Mouse (Mus musculus) right cerebral cortex, adult 18-20 months (tissue): Measurements from ENCODE around the gene Phox2a.

ENCODE experiments used
- DNase-seq: peaks from one replicate; pipeline ENCODE4 v3.0.0; 2022; ENCODE audit warnings: mixed read lengths

Phox2a gene

DNA sequence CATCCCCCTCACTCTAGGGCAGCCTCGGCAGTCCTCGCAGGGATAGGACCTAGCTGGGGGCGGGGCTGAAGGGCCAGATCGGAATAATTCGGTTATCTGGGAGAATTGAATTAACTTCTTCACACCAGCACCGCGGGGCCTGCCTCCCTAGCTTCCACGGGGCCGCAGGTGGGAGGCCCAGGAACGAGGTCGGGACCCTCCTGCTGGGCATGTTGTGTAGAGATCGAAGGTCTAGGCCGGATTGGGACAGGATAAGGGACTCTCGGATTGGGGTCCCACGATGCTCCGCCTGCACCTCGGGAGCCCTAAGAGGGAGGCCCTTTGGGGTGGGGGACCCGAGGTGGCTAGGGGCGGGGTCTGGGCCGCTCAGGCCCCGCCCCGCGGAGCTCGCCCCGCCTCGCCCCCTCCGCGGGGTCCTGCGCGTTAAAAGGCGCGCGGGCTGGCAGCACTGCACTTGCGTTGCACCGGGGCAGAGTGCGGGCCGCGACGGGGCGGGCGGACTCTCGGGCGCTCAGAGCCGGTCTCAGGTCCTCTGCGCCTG, at the start of gene Phox2a:
Gene Phox2a (plus strand): TSS at position 453 of the 541 bp plus-strand sequence.
- no peak for DNase-seq

DNA sequence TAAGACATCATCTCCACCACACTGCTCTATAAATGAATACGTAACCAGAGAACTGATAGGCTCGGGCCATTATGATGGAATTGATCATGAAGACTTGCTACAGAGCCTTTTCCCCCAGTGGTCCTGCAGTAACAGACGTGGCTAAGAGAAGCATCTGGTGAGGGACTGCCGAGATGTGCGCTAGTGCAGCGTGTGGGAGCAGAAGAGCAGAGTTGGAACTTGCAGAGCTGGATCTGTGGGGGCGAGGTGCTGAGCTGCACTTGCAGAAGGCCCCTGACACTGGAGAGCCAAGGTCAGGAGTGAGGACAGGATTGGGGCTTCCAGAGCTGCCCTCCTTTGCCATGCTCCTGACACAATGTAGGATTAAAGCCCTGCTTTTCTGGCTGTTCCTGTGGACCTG, 48.1 kb upstream of the Phox2a start:
- DNase-seq = peak; percentile 62

- no peak for DNase-seq
Observed at GRCm38 (mm10) chr7:101771604-101772003, 46.5 kb upstream of the Phox2a start.

GRCm38 (mm10) chr7:101772687-101773086, 45.4 kb upstream of the Phox2a start:
- DNase-seq = peak; percentile 39

DNA sequence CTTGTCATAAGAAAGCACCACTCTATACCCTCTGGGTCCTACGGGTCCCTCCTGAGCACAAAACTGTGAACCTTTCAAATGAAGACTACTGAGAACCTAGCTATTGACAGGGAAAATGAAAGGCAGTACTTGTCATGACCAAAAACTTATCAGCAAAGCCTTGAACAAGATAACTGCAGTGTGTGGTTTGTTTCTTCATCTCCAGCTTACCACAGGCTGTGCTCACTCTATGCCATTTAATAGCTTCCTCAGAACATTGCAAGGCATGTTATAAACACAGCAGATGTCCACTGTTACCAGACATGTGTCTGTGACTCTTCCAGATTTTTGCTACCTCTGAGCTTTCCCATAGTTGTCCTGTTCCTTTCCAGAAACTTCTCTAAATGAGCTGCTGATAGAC, 41.1 kb upstream of the Phox2a start:
- no peak for DNase-seq

DNA sequence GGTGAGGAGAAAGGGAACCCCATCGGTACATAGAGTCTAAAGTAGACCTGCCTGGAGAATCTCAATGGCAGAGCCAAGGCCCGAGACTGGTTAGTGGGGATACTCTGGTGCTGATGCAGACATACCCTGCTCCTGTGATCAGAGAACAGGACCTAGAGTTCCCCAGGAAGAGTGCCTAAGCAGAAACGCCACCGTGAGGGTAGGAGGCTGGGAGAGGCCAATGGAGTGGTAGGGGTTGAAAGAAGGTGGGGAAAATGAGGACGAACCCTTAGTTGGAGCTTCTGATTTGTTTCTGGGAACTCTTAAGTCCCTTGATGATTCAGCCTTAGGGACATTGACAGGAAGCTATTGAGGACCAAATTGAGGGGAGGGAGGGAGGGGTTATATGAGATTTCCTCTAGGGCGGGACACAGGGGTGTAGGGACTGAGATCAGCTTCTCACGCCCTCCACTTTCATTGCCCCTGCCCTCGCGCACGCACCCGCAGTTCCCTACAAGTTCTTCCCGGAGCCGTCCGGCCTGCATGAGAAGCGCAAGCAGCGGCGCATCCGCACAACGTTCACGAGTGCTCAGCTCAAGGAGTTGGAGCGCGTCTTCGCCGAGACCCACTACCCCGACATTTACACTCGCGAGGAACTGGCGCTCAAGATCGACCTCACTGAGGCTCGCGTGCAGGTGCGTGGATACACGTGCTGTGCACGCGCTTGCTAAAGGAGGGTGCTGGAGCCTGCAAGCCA, 2.4 kb downstream of the Phox2a start:
- no peak for DNase-seq

- no peak for DNase-seq
Observed at GRCm38 (mm10) chr7:101821571-101822501, 3.7 kb downstream of the Phox2a start.

DNA sequence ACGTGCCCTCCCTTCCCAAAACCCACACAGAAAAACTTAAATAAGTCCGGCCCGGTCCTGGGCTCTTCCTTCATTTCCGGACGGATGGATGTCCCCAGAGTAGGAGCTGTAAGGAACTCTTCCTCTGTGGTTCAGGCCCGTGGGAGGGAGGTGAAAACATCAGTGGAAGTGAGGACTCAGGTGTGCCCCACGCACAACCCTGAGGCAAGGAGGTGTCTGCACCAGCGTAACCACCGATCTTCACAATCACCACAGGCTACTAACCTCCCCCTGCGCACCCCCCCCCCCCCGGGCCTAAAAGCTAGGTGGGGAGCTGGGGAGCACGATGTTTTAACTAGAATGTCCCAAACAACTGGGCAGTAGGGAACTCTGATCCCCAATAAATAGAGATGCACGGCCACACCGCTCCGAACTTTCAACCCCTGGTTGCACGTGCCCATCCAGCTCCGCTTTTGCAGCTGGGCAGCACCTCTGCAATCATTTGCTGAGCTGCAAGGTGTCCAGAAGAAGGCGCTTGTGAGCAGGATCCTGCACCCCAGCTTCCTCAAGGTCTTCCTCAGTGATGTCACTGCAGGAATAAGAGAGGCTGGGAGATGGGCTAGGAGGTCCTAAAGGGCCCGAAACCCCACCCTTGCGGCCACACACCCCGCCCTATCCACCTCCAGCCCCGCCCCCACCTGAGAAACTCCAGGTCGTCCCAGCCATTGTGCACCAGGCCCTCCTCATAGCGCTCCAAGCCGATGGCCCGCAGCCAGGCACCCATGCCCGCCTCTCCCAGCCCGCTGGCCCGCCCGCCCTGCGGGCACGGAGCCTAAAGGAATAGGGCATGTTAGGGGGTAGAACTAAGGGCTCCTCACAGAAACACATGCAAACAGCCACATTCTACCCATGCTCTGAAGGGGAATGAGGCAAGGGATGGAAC, 5.0 kb downstream of the Phox2a start:
- no peak for DNase-seq

GRCm38 (mm10) chr7:101823758-101824630, 5.9 kb downstream of the Phox2a start:
- no peak for DNase-seq

GRCm38 (mm10) chr7:101830373-101830772, 12.3 kb downstream of the Phox2a start:
- no peak for DNase-seq

- DNase-seq = no peak
Observed at GRCm38 (mm10) chr7:101831437-101831836, 13.3 kb downstream of the Phox2a start.

- DNase-seq = no peak
Observed at GRCm38 (mm10) chr7:101832372-101832771, 14.3 kb downstream of the Phox2a start.

DNA sequence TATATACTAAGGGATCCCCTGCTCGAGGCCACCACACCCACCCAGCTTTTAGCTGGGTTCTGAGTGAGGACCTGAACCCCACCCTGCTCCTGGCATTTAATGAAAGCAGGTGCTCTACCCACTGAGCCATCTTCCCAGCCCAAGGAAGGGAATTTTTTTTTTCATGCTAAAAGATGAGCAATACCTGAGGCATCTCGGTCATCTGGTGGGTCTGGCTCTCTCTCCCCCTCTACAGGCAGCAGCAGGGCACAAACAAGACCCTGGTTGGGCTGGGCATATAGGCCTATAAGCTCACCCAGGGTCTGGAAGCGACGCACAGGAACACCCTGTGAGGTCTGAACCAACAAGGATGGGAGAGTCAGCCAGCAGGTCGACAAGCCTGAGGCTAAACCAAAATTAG, 15.2 kb downstream of the Phox2a start:
- DNase-seq = no peak

GRCm38 (mm10) chr7:101833916-101834584, 15.9 kb downstream of the Phox2a start:
- no peak for DNase-seq

GRCm38 (mm10) chr7:101834903-101835302, 16.8 kb downstream of the Phox2a start:
- DNase-seq = no peak

GRCm38 (mm10) chr7:101835457-101836109, 17.5 kb downstream of the Phox2a start:
- DNase-seq = no peak

DNA sequence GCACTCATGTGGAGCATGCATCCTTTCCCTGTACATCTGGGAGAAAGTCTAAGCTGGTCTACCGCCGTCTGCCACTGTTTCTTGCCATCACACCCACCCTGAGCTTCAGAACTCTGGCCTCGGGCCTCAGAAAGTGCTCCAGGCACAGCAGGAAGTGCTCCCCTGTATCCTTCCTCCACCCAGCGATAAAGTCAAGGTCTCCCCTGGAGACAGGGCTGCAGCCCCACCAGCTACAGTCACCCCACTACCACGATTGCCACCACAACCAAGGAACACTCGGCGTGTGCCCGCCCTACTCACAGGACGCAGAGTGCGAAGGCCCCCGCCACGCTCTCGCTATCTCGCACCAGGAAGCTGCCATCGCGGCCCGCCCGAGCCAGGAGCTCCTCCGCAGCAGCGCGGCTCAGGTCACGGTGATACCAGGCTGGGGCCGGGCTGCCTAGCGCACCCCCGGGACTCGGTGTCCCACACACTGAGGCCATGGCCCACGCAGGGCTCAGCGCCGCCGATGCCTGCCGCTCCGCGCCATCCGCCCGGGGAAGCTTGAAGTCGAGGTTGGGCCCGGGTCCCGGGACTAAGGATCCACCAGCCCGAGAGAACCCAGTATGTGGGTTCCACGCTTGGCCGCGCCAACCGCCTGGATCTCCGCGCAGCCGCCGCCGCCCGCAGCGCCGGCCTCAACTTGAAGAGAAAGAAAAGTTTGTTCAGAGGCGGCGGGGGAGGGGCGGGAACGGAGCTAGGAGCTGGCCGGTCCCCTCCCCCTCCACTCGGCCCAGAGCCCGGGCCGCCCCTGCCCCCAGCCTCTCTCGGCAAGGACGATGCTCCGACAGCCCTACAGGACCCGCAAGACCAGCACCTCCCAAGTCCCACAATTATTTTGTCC, 18.4 kb downstream of the Phox2a start:
- peak; percentile 38 for DNase-seq

GRCm38 (mm10) chr7:101837154-101837605, 19.1 kb downstream of the Phox2a start:
- DNase-seq = no peak
